Mouse (Mus musculus): Measurements from ENCODE around the gene Fndc3b.

The Fndc3b gene

DNA sequence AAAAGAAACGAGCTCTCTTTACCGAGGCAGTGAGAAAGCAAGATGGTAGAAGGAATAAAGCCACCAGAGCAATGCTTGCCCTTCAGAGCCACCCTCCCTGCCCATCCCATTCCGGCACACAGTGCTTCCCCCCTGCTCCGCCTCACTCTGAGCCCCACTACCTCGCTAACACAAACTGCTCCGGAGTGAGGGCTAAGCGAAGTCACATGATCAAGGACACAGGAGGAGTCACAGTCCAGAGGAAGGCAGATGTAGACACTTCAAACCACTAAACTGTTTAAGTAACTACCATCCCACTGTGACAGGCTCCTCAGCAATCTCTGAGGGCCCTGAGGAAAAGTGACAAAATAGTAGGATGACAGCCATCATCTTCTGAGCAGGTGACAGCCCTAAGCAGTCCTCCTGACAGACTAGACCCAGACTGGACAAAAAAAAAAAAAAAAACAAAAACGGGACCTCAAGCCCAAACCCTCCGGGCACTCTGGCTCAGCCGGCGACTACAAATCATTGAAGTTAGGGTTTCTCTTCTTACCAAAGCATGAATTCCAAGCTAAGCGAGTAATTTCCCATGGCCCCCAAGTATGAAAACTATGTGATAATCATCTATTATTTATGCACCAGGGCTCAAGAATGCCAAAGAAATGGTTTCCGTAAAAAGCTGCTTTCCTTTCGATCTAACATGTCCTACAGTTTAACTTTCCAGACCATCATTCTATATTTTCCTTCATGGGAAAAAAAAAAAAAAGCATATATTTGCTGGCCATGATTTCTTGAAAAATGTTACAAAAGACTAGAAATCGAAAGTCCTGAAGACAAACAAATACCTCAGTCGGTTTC is 15.3 kb downstream of the Fndc3b start:
- DNase-seq (ENCODE audit: low read depth, low spot score), result no peak
- Histone ChIP-seq H3K27me3 (ENCODE audit: control insufficient read depth, insufficient read depth, low read length, poor library complexity, severe bottlenecking) (no peaks in the 10 kb centered on the region), H3K36me3 (ENCODE audit: control insufficient read depth, insufficient read depth, low read length, poor library complexity, severe bottlenecking) (no peaks in the 10 kb centered on the region)

DNA sequence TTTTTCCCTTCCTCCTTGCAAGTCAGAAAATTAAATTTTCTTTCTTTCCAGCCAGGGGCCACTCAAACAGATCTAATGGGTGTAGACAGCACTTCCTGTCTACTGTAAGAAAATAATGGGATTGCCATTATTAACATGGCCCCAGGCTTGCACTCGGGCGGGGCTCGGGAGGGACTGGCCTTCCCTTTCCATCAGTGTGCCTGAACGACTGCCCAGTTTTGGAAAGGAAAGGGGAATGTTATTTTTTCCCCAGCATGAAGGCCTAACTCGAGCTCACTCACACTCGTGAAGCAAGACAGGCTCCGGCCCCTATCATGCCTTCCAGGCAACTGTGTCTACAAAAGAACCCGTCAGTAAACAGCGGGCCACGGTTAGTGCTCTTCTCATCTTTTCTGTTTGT is 16.5 kb downstream of the Fndc3b start:
- Histone ChIP-seq H3K36me3 (ENCODE audit: control insufficient read depth, insufficient read depth, low read length, poor library complexity, severe bottlenecking) (no peaks in the 10 kb centered on the region), H3K27me3 (ENCODE audit: control insufficient read depth, insufficient read depth, low read length, poor library complexity, severe bottlenecking) (no peaks in the 10 kb centered on the region)
- DNase-seq (ENCODE audit: low read depth, low spot score), result no peak

DNA sequence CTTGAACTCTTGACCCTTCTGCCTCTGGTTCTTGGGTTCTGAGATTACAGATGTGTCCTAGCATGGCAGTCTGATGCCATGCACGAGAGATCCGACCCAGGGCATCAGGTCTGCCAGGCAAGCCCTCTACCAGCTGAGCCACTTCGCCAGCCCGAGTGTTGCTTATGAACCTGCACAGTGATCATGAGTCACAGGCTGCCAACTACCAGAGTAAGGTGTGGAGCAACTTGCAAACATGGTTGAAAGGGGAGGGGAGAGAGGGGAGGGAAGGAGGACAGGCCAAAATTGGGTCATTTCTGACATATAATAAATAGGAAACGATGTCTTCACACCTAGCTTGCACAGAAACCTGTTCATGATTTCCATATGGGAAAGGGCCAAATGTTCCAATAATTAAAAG is 17.0 kb downstream of the Fndc3b start:
- Histone ChIP-seq H3K27me3 (ENCODE audit: control insufficient read depth, insufficient read depth, low read length, poor library complexity, severe bottlenecking) (no peaks in the 10 kb centered on the region), H3K36me3 (ENCODE audit: control insufficient read depth, insufficient read depth, low read length, poor library complexity, severe bottlenecking) (no peaks in the 10 kb centered on the region)
- no peak for DNase-seq (ENCODE audit: low read depth, low spot score)

DNA sequence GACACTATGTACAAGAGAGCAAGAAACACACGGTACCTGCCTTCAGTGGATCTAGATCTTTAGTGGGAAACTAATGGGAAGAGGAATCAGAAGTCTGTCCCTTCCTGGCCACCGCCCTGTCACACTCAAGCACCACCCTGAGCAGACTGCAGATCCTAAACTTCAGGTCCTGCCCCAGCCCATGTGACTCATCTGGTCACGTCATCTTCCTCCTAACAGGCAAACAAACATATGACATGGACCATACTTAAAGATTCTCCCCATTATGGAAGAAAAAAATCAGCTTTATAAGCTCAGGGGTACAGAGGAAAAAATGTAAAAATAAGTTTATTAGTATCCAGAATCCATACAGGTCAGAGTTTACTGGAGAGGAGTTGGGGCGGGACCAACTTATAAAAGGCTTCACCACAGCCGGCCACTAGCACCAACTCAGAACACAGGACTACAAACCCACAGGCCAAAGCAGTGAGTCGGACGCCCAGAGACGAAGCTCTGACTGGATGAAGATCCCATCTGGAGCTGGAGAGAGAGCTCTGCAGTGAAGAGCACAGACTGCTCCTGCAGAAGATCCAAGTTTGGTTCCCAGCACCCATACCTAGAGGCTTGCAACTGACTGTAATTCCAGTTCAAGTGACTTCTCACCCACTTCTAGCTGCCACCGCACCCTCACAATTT is 19.5 kb downstream of the Fndc3b start:
- no peaks in the 10 kb centered on the region for H3K36me3 ChIP-seq (ENCODE audit: control insufficient read depth, insufficient read depth, low read length, poor library complexity, severe bottlenecking)
- no peaks in the 10 kb centered on the region for H3K27me3 ChIP-seq (ENCODE audit: control insufficient read depth, insufficient read depth, low read length, poor library complexity, severe bottlenecking)
- no peak for DNase-seq (ENCODE audit: low read depth, low spot score)

DNA sequence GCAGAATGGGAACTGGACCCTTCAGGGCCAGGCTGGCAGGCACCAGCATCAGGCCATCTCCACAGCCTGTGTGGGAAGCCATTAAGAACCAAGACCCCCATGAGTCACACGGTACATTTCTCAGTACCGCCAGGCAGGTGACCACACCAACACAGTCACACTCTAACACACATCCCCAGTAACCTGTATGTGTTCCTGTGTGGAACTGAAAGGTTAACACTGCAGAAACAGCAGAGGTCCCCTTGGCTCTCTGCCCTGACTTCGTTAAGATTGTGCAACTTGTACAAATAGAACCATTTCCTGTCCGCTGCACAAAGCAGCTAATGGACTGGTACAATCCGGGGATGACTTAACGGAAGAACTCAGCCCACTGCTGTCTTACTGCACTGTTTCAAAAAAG is 21.1 kb downstream of the Fndc3b start:
- Histone ChIP-seq H3K36me3 (ENCODE audit: control insufficient read depth, insufficient read depth, low read length, poor library complexity, severe bottlenecking) (no peaks in the 10 kb centered on the region), H3K27me3 (ENCODE audit: control insufficient read depth, insufficient read depth, low read length, poor library complexity, severe bottlenecking) (no peaks in the 10 kb centered on the region)
- peak; percentile 9 for DNase-seq (ENCODE audit: low read depth, low spot score)

DNA sequence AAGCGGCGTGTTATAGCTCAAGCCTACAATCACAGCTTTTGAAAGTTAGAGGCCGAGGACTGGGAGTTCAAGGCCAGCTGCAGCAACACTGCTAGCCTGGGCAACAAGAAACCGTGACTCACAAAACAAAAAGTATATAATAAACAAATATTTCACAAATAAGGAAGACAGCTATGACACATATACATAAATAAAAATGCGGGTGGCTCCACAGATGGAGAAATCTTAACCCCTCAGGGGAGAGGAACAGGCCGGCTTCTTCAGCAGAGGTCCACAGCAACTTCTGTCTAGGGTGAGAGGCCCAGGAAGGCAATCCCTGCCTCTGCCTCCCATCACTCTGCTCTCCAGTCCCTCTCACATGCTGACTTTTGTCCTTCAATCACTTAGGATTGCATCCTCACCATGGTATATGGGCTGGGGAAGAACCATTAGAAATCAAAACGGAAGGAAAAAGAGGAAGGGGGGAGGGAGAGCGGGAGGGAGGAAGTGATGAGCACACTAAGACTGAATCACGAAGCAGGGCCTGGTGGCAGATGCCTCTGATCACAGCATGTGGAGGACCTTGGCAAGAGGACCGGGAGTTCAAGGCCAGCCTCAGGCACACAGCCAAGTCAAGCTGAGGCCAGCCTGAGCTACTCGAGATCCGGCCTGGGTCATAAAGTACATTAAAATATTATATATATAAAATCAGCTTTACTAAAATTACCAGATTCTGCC is 21.8 kb downstream of the Fndc3b start:
- no peaks in the 10 kb centered on the region for H3K27me3 ChIP-seq (ENCODE audit: control insufficient read depth, insufficient read depth, low read length, poor library complexity, severe bottlenecking)
- DNase-seq (ENCODE audit: low read depth, low spot score), result peak; percentile 15
- no peaks in the 10 kb centered on the region for H3K36me3 ChIP-seq (ENCODE audit: control insufficient read depth, insufficient read depth, low read length, poor library complexity, severe bottlenecking)

DNA sequence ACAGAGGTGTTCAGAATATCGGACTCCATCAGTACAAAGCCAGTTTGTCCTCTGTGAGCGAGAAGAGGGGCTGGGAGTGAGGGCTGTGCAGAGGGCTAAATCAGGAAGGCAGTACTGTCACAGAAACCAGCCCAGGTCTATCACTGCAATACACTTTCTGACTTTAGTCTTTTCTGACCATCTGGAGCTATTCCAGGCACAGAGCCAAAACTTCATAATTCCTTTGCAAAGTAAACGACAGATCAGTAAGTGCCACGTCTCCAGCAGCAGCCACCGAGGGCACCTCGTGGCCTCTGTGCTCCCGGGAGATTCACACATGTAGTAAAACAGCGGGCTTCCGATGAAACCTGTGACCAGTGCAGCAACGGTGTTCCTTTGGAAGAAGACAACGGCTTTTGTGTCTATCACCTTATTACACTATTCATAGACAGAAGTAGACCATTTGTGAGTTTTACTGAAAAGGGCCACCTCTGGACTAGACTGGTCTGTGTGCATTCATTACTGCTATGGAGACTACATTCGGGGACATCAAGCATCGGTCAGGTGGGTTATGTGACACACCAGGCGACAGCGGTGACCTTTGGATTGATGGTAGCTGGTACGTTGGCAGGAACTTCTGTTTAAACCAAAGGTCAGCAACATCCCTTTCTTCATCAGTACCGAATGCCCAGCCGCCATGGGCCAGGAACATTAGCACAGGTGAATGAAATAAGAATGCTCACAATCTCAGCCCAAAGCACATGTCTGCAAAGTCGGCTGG is 24.2 kb downstream of the Fndc3b start:
- Histone ChIP-seq H3K36me3 (ENCODE audit: control insufficient read depth, insufficient read depth, low read length, poor library complexity, severe bottlenecking) (no peaks in the 10 kb centered on the region), H3K27me3 (ENCODE audit: control insufficient read depth, insufficient read depth, low read length, poor library complexity, severe bottlenecking) (no peaks in the 10 kb centered on the region)
- no peak for DNase-seq (ENCODE audit: low read depth, low spot score)

DNA sequence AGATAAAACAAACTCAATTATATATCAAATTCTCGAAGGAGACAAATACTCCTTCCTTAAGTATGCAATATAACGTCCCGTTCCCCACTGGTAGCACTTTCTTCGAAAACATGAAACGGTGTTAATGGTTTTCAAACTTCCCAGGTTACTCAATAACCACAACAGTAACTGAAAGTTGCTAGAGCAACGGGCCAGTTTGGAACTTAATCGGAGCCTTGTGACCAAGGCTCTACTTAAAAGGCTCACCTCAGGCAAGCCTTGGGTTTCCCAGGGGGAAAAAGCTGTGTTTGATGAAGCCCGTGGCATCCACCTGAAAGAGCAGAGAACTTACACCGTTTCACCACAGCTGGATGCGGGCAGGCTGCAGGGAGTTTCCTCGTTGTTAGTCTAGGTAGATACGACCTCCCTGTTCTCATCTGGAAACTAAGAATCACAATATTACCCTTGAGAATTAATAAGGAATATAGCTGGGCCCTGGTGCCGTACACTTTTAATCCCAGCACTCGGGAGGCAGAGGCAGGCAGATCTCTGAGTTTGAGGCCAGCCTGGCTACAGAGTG is 25.4 kb downstream of the Fndc3b start:
- no peaks in the 10 kb centered on the region for H3K36me3 ChIP-seq (ENCODE audit: control insufficient read depth, insufficient read depth, low read length, poor library complexity, severe bottlenecking)
- no peak for DNase-seq (ENCODE audit: low read depth, low spot score)
- no peaks in the 10 kb centered on the region for H3K27me3 ChIP-seq (ENCODE audit: control insufficient read depth, insufficient read depth, low read length, poor library complexity, severe bottlenecking)

DNA sequence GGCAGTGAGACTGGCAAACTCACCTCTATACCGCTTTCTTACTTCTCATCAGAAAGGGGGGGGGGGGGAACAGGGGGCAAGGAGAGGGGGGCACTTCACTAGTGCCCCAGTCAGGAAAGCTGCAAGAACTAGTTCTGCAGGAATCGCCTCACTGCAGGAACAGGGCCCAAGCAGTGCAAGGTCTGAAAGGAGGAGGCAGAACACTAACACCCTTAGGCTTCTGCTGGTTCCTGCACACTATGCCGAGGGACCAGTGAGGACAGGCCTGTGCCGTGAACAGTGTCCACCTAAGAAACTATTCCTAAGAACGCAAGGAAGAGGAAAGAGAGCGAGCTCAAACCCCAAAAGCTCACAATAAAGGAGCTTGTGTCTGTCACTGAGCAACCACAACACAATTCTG is 26.0 kb downstream of the Fndc3b start:
- no peaks in the 10 kb centered on the region for H3K36me3 ChIP-seq (ENCODE audit: control insufficient read depth, insufficient read depth, low read length, poor library complexity, severe bottlenecking)
- no peak for DNase-seq (ENCODE audit: low read depth, low spot score)
- no peaks in the 10 kb centered on the region for H3K27me3 ChIP-seq (ENCODE audit: control insufficient read depth, insufficient read depth, low read length, poor library complexity, severe bottlenecking)

DNA sequence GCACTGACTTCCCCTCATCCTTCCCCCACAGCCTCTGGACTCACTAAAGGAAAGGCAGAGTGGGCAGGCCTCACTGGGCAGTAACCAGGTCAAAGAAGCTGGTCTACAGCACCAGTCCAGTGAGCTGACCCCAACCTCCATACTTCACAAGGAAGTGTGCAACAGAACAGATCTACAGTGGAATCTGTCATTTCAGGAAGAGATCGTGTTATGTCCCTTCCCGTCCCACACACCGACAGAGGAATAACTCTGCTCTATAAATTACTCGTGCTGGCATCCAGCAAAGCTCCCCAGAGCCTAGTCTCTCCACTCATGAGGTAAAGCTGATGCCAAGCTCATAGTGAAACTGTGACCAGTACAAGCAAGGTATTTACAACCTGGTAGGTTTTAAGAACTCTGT is 27.7 kb downstream of the Fndc3b start:
- no peaks in the 10 kb centered on the region for H3K27me3 ChIP-seq (ENCODE audit: control insufficient read depth, insufficient read depth, low read length, poor library complexity, severe bottlenecking)
- no peak for DNase-seq (ENCODE audit: low read depth, low spot score)
- no peaks in the 10 kb centered on the region for H3K36me3 ChIP-seq (ENCODE audit: control insufficient read depth, insufficient read depth, low read length, poor library complexity, severe bottlenecking)

DNA sequence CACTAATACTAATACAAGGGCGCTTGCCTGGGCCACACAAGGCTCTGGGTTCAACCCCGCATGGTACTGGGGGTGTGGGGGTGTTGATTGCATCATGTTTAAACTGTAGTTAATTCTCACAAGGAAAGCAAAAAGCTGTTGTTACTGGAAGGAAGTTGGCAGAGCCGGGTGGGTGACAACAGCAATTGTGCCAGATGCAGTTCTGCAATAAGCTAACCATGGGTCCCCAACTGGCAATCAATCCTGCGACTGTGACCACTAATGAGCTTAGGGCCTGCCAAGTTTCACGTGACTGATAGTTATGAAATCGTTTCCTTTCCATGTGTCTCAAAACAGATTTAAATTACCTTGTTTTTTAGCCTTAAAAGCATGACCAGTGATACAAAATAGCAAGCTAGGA is 33.5 kb downstream of the Fndc3b start:
- Histone ChIP-seq H3K36me3 (ENCODE audit: control insufficient read depth, insufficient read depth, low read length, poor library complexity, severe bottlenecking) (no peaks in the 10 kb centered on the region), H3K27me3 (ENCODE audit: control insufficient read depth, insufficient read depth, low read length, poor library complexity, severe bottlenecking) (no peaks in the 10 kb centered on the region)
- no peak for DNase-seq (ENCODE audit: low read depth, low spot score)

DNA sequence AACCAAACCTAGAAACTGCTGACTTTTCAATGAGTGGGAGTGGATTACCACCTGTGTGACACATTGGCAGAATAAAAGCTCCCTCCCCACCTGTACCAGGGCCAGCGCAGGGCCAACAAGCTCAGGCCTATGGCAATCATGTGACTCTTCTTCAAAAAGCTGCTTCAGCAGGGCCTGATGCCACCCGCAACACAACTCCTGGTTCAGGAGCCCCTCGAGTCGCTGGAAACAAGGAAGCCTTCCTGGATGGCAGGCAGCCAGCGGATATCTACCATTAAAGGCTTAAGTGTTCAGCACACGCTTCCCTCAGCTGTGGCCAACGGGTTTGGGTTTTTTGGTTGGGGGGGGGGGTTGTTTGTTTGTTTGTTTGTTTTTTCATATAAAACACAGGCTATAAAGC is 37.4 kb downstream of the Fndc3b start:
- Histone ChIP-seq H3K36me3 (ENCODE audit: control insufficient read depth, insufficient read depth, low read length, poor library complexity, severe bottlenecking) (no peaks in the 10 kb centered on the region), H3K27me3 (ENCODE audit: control insufficient read depth, insufficient read depth, low read length, poor library complexity, severe bottlenecking) (no peaks in the 10 kb centered on the region)
- no peak for DNase-seq (ENCODE audit: low read depth, low spot score)

DNA sequence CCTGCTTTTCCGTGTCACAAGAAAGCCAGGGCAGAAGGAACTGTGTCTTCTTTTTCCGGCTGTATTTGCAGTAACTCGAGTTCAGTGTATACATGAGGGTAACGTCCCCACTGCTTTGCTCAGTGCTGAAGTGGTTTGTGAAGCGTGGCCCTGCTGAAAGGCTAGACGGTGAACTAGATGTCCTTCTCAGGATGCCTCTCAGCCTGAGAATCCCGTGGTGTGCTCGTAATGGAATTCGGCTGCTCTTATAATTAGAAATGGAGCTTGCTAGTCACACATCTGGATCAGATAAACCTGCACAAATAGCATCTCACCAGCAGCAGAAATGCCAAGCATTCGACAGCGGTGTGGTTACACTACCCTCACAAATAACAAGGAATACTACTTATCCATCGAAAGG is 40.7 kb downstream of the Fndc3b start:
- H3K36me3 ChIP-seq (ENCODE audit: control insufficient read depth, insufficient read depth, low read length, poor library complexity, severe bottlenecking), result no peaks in the 10 kb centered on the region
- no peak for DNase-seq (ENCODE audit: low read depth, low spot score)

DNA sequence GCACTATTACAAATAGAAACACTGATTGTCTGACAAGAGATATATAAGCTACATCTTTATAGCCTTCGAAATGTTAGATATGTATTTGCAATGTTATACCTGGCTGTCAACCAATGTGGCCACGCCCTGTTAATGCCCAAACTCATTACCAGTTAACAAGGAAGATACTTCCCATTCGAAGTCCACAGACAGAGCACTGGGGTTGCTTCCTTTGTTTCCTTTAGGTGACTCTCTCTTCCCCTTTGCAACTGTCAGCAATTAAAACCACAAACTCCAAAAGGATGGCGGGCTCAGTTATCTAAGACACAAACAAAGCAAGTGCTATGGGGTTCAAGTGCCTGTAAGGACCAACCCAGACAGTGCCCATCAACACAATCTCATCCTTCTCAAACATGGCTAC is 43.8 kb downstream of the Fndc3b start:
- DNase-seq (ENCODE audit: low read depth, low spot score), result no peak
- no peaks in the 10 kb centered on the region for H3K36me3 ChIP-seq (ENCODE audit: control insufficient read depth, insufficient read depth, low read length, poor library complexity, severe bottlenecking)
- H3K27me3 ChIP-seq (ENCODE audit: control insufficient read depth, insufficient read depth, low read length, poor library complexity, severe bottlenecking), result no peaks in the 10 kb centered on the region

More for the DNA sequence above, 40.7 kb downstream of the Fndc3b start:
- H3K27me3 ChIP-seq (ENCODE audit: control insufficient read depth, insufficient read depth, low read length, poor library complexity, severe bottlenecking), result no peaks in the 10 kb centered on the region
